Mouse (Mus musculus): ENCODE results near the gene Fam83c.

Fam83c gene

GRCm38 (mm10) chr2:155826630-155827424 is 7.8 kb downstream of the Fam83c start, which contains the start of gene Eif6:
Gene Eif6, minus strand, starts transcription at chr2:155826925.
- peak; percentile 91 for DNase-seq (ENCODE audit: low read depth, low spot score)

GRCm38 (mm10) chr2:155825904-155826629 is 8.6 kb downstream of the Fam83c start:
- peak; percentile 55 for DNase-seq (ENCODE audit: low read depth, low spot score)

- DNase-seq (ENCODE audit: low read depth, low spot score) = no peak
These were observed 10.9 kb downstream of the Fam83c start for GRCm38 (mm10) chr2:155823722-155824121.

- no peak for DNase-seq (ENCODE audit: low read depth, low spot score)
These were observed 13.9 kb downstream of the Fam83c start for GRCm38 (mm10) chr2:155820779-155821178.

GRCm38 (mm10) chr2:155819449-155820251 is 15.0 kb downstream of the Fam83c start:
- no peak for DNase-seq (ENCODE audit: low read depth, low spot score)

- DNase-seq (ENCODE audit: low read depth, low spot score) = no peak
These were observed 15.4 kb downstream of the Fam83c start, which contains the start of gene BC029722 for GRCm38 (mm10) chr2:155819392-155819448. Gene BC029722, minus strand, starts transcription at chr2:155819426.

GRCm38 (mm10) chr2:155818596-155819391 is 15.9 kb downstream of the Fam83c start:
- peak; percentile 93 for DNase-seq (ENCODE audit: low read depth, low spot score)

GRCm38 (mm10) chr2:155817301-155818245 is 17.1 kb downstream of the Fam83c start:
- DNase-seq (ENCODE audit: low read depth, low spot score) = no peak

- DNase-seq (ENCODE audit: low read depth, low spot score) = no peak
These were observed 18.5 kb downstream of the Fam83c start for GRCm38 (mm10) chr2:155816179-155816578.

GRCm38 (mm10) chr2:155814829-155815228 is 19.8 kb downstream of the Fam83c start:
- peak; percentile 48 for DNase-seq (ENCODE audit: low read depth, low spot score)

GRCm38 (mm10) chr2:155812637-155813036 is 22.0 kb downstream of the Fam83c start:
- no peak for DNase-seq (ENCODE audit: low read depth, low spot score)

- peak; percentile 70 for DNase-seq (ENCODE audit: low read depth, low spot score)
These were observed 22.7 kb downstream of the Fam83c start for GRCm38 (mm10) chr2:155811821-155812396.

- DNase-seq (ENCODE audit: low read depth, low spot score) = no peak
These were observed 25.0 kb downstream of the Fam83c start for GRCm38 (mm10) chr2:155809620-155810019.

GRCm38 (mm10) chr2:155807408-155807807 is 27.2 kb downstream of the Fam83c start:
- no peak for DNase-seq (ENCODE audit: low read depth, low spot score)

- DNase-seq (ENCODE audit: low read depth, low spot score) = no peak
These were observed 28.1 kb downstream of the Fam83c start for GRCm38 (mm10) chr2:155806548-155806947.

- no peak for DNase-seq (ENCODE audit: low read depth, low spot score)
These were observed 28.8 kb downstream of the Fam83c start for GRCm38 (mm10) chr2:155805925-155806255.

- DNase-seq (ENCODE audit: low read depth, low spot score) = no peak
These were observed 29.3 kb downstream of the Fam83c start for GRCm38 (mm10) chr2:155805231-155805924.

GRCm38 (mm10) chr2:155804053-155804452 is 30.6 kb downstream of the Fam83c start:
- DNase-seq (ENCODE audit: low read depth, low spot score) = no peak

- peak; percentile 54 for DNase-seq (ENCODE audit: low read depth, low spot score)
These were observed 31.9 kb downstream of the Fam83c start for GRCm38 (mm10) chr2:155802761-155803160.

- DNase-seq (ENCODE audit: low read depth, low spot score) = no peak
These were observed 36.0 kb downstream of the Fam83c start for GRCm38 (mm10) chr2:155798613-155799012.
